Mouse (Mus musculus): ENCODE measurements around the gene Taok3. TPM values are rescaled to one million over a fixed set of nuclear protein-coding genes. Genes with fewer than 3 reads are reported as not detected.

Taok3 gene
- total and polyA plus RNA-seq, 3 experiments = 8.3 to 35.0 (median 17.4) TPM

DNA sequence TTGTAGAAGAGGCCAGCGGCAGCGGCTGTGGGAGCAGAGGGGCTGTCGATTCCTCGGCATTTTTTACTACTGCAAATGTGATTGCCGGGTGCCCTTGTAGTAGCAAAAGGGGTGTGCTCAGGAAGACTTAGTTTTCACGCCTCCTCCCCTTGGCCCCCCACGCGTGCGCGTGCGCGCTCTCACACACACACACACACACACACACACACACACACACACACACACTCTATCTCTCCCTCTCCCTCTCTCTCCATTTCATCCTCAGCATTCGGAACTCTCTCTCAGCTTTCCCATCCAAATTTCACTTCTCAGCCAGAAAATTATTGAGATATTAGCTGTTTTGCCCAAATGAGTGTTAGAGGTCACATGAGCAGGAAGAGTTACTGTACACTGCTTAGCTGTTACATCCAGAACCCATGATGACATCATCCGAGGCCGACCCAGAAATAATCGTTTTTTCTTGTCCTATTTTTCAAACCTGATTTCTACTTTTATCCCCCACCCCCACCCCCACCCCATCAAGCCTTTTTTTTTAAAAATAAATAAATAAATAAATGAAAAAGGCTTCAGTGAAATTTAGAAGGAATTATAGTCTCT is 122.1 kb downstream of the Taok3 start:
- no peak overlapping the region for H3K9ac ChIP-seq (ENCODE audit: insufficient read depth, low read depth)
- no peaks in the 10 kb centered on the region for H3K27me3 ChIP-seq (replicated peaks)
- in situ Hi-C loops (cut with MboI; ENCODE audit: low pct_ligation_motif_present, low pct_unique_long_range_greater_than_20kb, low sequenced_read_pairs) (no loop called here), dilution Hi-C loops (cut with MboI; ENCODE audit: extremely low pct_ligation_motif_present, extremely low pct_unique_long_range_greater_than_20kb, low sequenced_read_pairs) (no loop called here)
- no peak overlapping the region for H3K4me3 ChIP-seq (replicated peaks in 1 of 3; ENCODE audit: low read depth in 2 of 3, low read length in 2 of 3, poor library complexity in 1 of 3)
- no peak overlapping the region for H3K4me2 ChIP-seq (ENCODE audit: insufficient read depth, low read depth, poor library complexity, severe bottlenecking)
- no peak overlapping the region for H3K27ac ChIP-seq (ENCODE audit: insufficient read depth, low read depth)
- peaks cover 21 to 77% of the 10 kb centered on the region in 2 experiments for H3K36me3 ChIP-seq (replicated peaks in 1 of 2; ENCODE audit: control insufficient read depth in 1 of 2, insufficient read depth in 1 of 2, low read length in 1 of 2)
- TF ChIP-seq CHD1 (IDR thresholded peaks at IDR 0.05; ENCODE audit: low read depth, low read length) (no peak), GABPA (IDR thresholded peaks at IDR 0.05; ENCODE audit: insufficient replicate concordance, low read depth, low read length) (no peak), JUND (conservative IDR thresholded peaks at IDR 0.05; ENCODE audit: low read depth, low read length) (no peak), ETS1 (conservative IDR thresholded peaks at IDR 0.05; ENCODE audit: low read depth, low read length) (no peak)
- no peaks in the 10 kb centered on the region for H3K9me3 ChIP-seq (replicated peaks; ENCODE audit: low read length)
- H3K4me1 ChIP-seq (ENCODE audit: control insufficient read depth in 1 of 2, insufficient read depth in 2 of 2) = no peaks in the 10 kb centered on the region
- no peak for DNase-seq (ENCODE audit: extremely low read depth)
- H3K79me2 ChIP-seq (replicated peaks; ENCODE audit: control insufficient read depth, extremely low read depth, insufficient read depth, poor library complexity, severe bottlenecking) = no peaks in the 10 kb centered on the region; the same call in 1 of the 2 replicates

GRCm38 (mm10) chr5:117242671-117243478 is 122.9 kb downstream of the Taok3 start:
- H3K27me3 ChIP-seq (replicated peaks) = no peaks in the 10 kb centered on the region
- H3K79me2 ChIP-seq (replicated peaks; ENCODE audit: control insufficient read depth, extremely low read depth, insufficient read depth, poor library complexity, severe bottlenecking) = no peaks in the 10 kb centered on the region; the same call in 1 of the 2 replicates
- no peaks in the 10 kb centered on the region for H3K4me1 ChIP-seq (ENCODE audit: control insufficient read depth in 1 of 2, insufficient read depth in 2 of 2)
- no peak overlapping the region for H3K27ac ChIP-seq (ENCODE audit: insufficient read depth, low read depth)
- no peak overlapping the region for H3K4me3 ChIP-seq (replicated peaks in 1 of 3; ENCODE audit: low read depth in 2 of 3, low read length in 2 of 3, poor library complexity in 1 of 3)
- H3K9me3 ChIP-seq (replicated peaks; ENCODE audit: low read length) = no peaks in the 10 kb centered on the region
- dilution Hi-C loops (cut with MboI; ENCODE audit: extremely low pct_ligation_motif_present, extremely low pct_unique_long_range_greater_than_20kb, low sequenced_read_pairs) = no loop called here
- no peak for DNase-seq (ENCODE audit: extremely low read depth)
- in situ Hi-C loops (cut with MboI; ENCODE audit: low pct_ligation_motif_present, low pct_unique_long_range_greater_than_20kb, low sequenced_read_pairs) = no loop called here
- TF ChIP-seq MEF2A (IDR thresholded peaks at IDR 0.05; ENCODE audit: borderline replicate concordance, low read depth, low read length) = no peak
- no peak for TF ChIP-seq PAX5 (IDR thresholded peaks at IDR 0.05; ENCODE audit: low read length)
- no peak for TF ChIP-seq SMC3 (IDR thresholded peaks at IDR 0.05; ENCODE audit: low read depth, low read length)
- no peak for TF ChIP-seq JUND (conservative IDR thresholded peaks at IDR 0.05; ENCODE audit: low read depth, low read length)
- no peak for TF ChIP-seq USF1 (IDR thresholded peaks at IDR 0.05; ENCODE audit: low read depth, low read length)
- no peak for TF ChIP-seq UBTF (IDR thresholded peaks at IDR 0.05; ENCODE audit: low read depth, low read length)
- TF ChIP-seq SIN3A (IDR thresholded peaks at IDR 0.05; ENCODE audit: low read length) = no peak
- TF ChIP-seq HCFC1 (IDR thresholded peaks at IDR 0.05; ENCODE audit: low read depth, low read length) = no peak
- TF ChIP-seq MAFK (IDR thresholded peaks at IDR 0.05; ENCODE audit: insufficient replicate concordance, low read length) = no peak
- no peak for TF ChIP-seq TCF12 (IDR thresholded peaks at IDR 0.05; ENCODE audit: low read depth, low read length)
- TF ChIP-seq MAZ (IDR thresholded peaks at IDR 0.05; ENCODE audit: low read depth, low read length) = no peak
- no peak for TF ChIP-seq RCOR1 (conservative IDR thresholded peaks at IDR 0.05; ENCODE audit: low read depth, low read length)
- TF ChIP-seq IRF4 (IDR thresholded peaks at IDR 0.05; ENCODE audit: low read depth, low read length) = no peak
- no peak for TF ChIP-seq USF2 (conservative IDR thresholded peaks at IDR 0.05; ENCODE audit: low read depth, low read length)
- peaks cover 18 to 76% of the 10 kb centered on the region in 2 experiments for H3K36me3 ChIP-seq (replicated peaks in 1 of 2; ENCODE audit: control insufficient read depth in 1 of 2, insufficient read depth in 1 of 2, low read length in 1 of 2)
- no peak overlapping the region for H3K9ac ChIP-seq (ENCODE audit: insufficient read depth, low read depth)
- no peak overlapping the region for H3K4me2 ChIP-seq (ENCODE audit: insufficient read depth, low read depth, poor library complexity, severe bottlenecking)
